Mouse (Mus musculus): Measurements from ENCODE around the gene Enox2. TPM values are rescaled to one million over a fixed set of nuclear protein-coding genes. Genes with fewer than 3 reads are reported as not detected.

Enox2 gene
- polyA plus RNA-seq, 1 experiment from 2014 or later: 9.9 TPM

GRCm38 (mm10) chrX:49075055-49075454 is 213.0 kb downstream of the Enox2 start:
- Histone ChIP-seq H3K36me3 (ENCODE audit: control insufficient read depth, insufficient read depth, low read length) (no peaks in the 10 kb centered on the region), H3K9me3 (replicated peaks; ENCODE audit: control insufficient read depth, low read length) (no peaks in the 10 kb centered on the region), H3K4me3 (ENCODE audit: low read depth, low read length) (no peak overlapping the region), H3K9ac (ENCODE audit: low read length) (no peak overlapping the region), H3K4me2 (ENCODE audit: low read length) (no peak overlapping the region), H3K27ac (ENCODE audit: low read depth, low read length) (no peak overlapping the region), H3K4me1 (ENCODE audit: control insufficient read depth, insufficient read depth, low read length) (no peaks in the 10 kb centered on the region), H3K27me3 (replicated peaks; ENCODE audit: control insufficient read depth, insufficient read depth, low read length) (no peaks in the 10 kb centered on the region)
- ATAC-seq (no peak), DNase-seq (ENCODE audit: low spot score) (no peak)
- 77% methylated on average over 6 of the region's 6 CpGs for WGBS

- DNase-seq (ENCODE audit: low spot score) (peak; percentile 24), ATAC-seq (no peak)
- Histone ChIP-seq H3K27ac (ENCODE audit: low read depth, low read length) (no peak overlapping the region), H3K4me3 (ENCODE audit: low read depth, low read length) (no peak overlapping the region), H3K4me2 (ENCODE audit: low read length) (no peak overlapping the region), H3K9ac (ENCODE audit: low read length) (no peak overlapping the region), H3K4me1 (ENCODE audit: control insufficient read depth, insufficient read depth, low read length) (no peaks in the 10 kb centered on the region), H3K36me3 (ENCODE audit: control insufficient read depth, insufficient read depth, low read length) (no peaks in the 10 kb centered on the region), H3K27me3 (replicated peaks; ENCODE audit: control insufficient read depth, insufficient read depth, low read length) (no peaks in the 10 kb centered on the region), H3K9me3 (replicated peaks; ENCODE audit: control insufficient read depth, low read length) (no peaks in the 10 kb centered on the region)
- 59% methylated on average over 3 of the region's 3 CpGs for WGBS
Observed at GRCm38 (mm10) chrX:49073563-49073962, 214.5 kb downstream of the Enox2 start.

- H3K4me1 ChIP-seq (ENCODE audit: control insufficient read depth, insufficient read depth, low read length): no peaks in the 10 kb centered on the region
- ATAC-seq (no peak), DNase-seq (ENCODE audit: low spot score) (no peak)
- no peak overlapping the region for H3K4me2 ChIP-seq (ENCODE audit: low read length)
- no peaks in the 10 kb centered on the region for H3K9me3 ChIP-seq (replicated peaks; ENCODE audit: control insufficient read depth, low read length)
- no peak overlapping the region for H3K9ac ChIP-seq (ENCODE audit: low read length)
- no peaks in the 10 kb centered on the region for H3K36me3 ChIP-seq (ENCODE audit: control insufficient read depth, insufficient read depth, low read length)
- no peak overlapping the region for H3K4me3 ChIP-seq (ENCODE audit: low read depth, low read length)
- no peaks in the 10 kb centered on the region for H3K27me3 ChIP-seq (replicated peaks; ENCODE audit: control insufficient read depth, insufficient read depth, low read length)
- H3K27ac ChIP-seq (ENCODE audit: low read depth, low read length): no peak overlapping the region
Observed at GRCm38 (mm10) chrX:49045118-49045517, 242.9 kb downstream of the Enox2 start.

GRCm38 (mm10) chrX:49009746-49010145 is 278.3 kb downstream of the Enox2 start:
- Histone ChIP-seq H3K27me3 (replicated peaks; ENCODE audit: control insufficient read depth, insufficient read depth, low read length) (no peaks in the 10 kb centered on the region), H3K4me1 (ENCODE audit: control insufficient read depth, insufficient read depth, low read length) (no peaks in the 10 kb centered on the region), H3K9me3 (replicated peaks; ENCODE audit: control insufficient read depth, low read length) (no peaks in the 10 kb centered on the region), H3K4me3 (ENCODE audit: low read depth, low read length) (no peak overlapping the region), H3K4me2 (ENCODE audit: low read length) (no peak overlapping the region), H3K27ac (ENCODE audit: low read depth, low read length) (no peak overlapping the region), H3K36me3 (ENCODE audit: control insufficient read depth, insufficient read depth, low read length) (no peaks in the 10 kb centered on the region), H3K9ac (ENCODE audit: low read length) (no peak overlapping the region)
- no peak for ATAC-seq
- no peak for DNase-seq (ENCODE audit: low spot score)
- 69% methylated on average over 5 of the region's 5 CpGs for WGBS

GRCm38 (mm10) chrX:49005655-49006054 is 282.4 kb downstream of the Enox2 start:
- no peak for ATAC-seq
- no peak for DNase-seq (ENCODE audit: low spot score)
- H3K27me3 ChIP-seq (replicated peaks; ENCODE audit: control insufficient read depth, insufficient read depth, low read length): no peaks in the 10 kb centered on the region
- H3K4me1 ChIP-seq (ENCODE audit: control insufficient read depth, insufficient read depth, low read length): no peaks in the 10 kb centered on the region
- H3K27ac ChIP-seq (ENCODE audit: low read depth, low read length): no peak overlapping the region
- 89% methylated on average over 1 of the region's 1 CpGs for WGBS
- no peaks in the 10 kb centered on the region for H3K36me3 ChIP-seq (ENCODE audit: control insufficient read depth, insufficient read depth, low read length)
- H3K4me3 ChIP-seq (ENCODE audit: low read depth, low read length): no peak overlapping the region
- no peaks in the 10 kb centered on the region for H3K9me3 ChIP-seq (replicated peaks; ENCODE audit: control insufficient read depth, low read length)
- no peak overlapping the region for H3K4me2 ChIP-seq (ENCODE audit: low read length)
- H3K9ac ChIP-seq (ENCODE audit: low read length): no peak overlapping the region

GRCm38 (mm10) chrX:49002892-49003291 is 285.2 kb downstream of the Enox2 start:
- Histone ChIP-seq H3K9me3 (replicated peaks; ENCODE audit: control insufficient read depth, low read length) (no peaks in the 10 kb centered on the region), H3K36me3 (ENCODE audit: control insufficient read depth, insufficient read depth, low read length) (no peaks in the 10 kb centered on the region), H3K4me3 (ENCODE audit: low read depth, low read length) (no peak overlapping the region), H3K4me2 (ENCODE audit: low read length) (no peak overlapping the region), H3K4me1 (ENCODE audit: control insufficient read depth, insufficient read depth, low read length) (no peaks in the 10 kb centered on the region), H3K27ac (ENCODE audit: low read depth, low read length) (no peak overlapping the region), H3K9ac (ENCODE audit: low read length) (no peak overlapping the region), H3K27me3 (replicated peaks; ENCODE audit: control insufficient read depth, insufficient read depth, low read length) (no peaks in the 10 kb centered on the region)
- WGBS: 86% methylated on average over 1 of the region's 1 CpGs
- no peak for DNase-seq (ENCODE audit: low spot score)
- no peak for ATAC-seq

- 84% methylated on average over 5 of the region's 5 CpGs for WGBS
Observed at GRCm38 (mm10) chrX:48985653-48986052, 302.4 kb downstream of the Enox2 start.

GRCm38 (mm10) chrX:48984451-48984850 is 303.6 kb downstream of the Enox2 start:
- H3K4me2 ChIP-seq (ENCODE audit: low read length): no peak overlapping the region
- no peaks in the 10 kb centered on the region for H3K9me3 ChIP-seq (replicated peaks; ENCODE audit: control insufficient read depth, low read length)
- H3K4me3 ChIP-seq (ENCODE audit: low read depth, low read length): no peak overlapping the region
- no peaks in the 10 kb centered on the region for H3K4me1 ChIP-seq (ENCODE audit: control insufficient read depth, insufficient read depth, low read length)
- H3K36me3 ChIP-seq (ENCODE audit: control insufficient read depth, insufficient read depth, low read length): no peaks in the 10 kb centered on the region
- H3K9ac ChIP-seq (ENCODE audit: low read length): no peak overlapping the region
- DNase-seq (ENCODE audit: low spot score) (no peak), ATAC-seq (no peak)
- WGBS: 75% methylated on average over 2 of the region's 2 CpGs
- H3K27me3 ChIP-seq (replicated peaks; ENCODE audit: control insufficient read depth, insufficient read depth, low read length): no peaks in the 10 kb centered on the region
- H3K27ac ChIP-seq (ENCODE audit: low read depth, low read length): no peak overlapping the region

More at GRCm38 (mm10) chrX:48985653-48986052, 302.4 kb downstream of the Enox2 start:
- H3K9ac ChIP-seq (ENCODE audit: low read length): no peak overlapping the region
- DNase-seq (ENCODE audit: low spot score) (no peak), ATAC-seq (no peak)
- no peaks in the 10 kb centered on the region for H3K27me3 ChIP-seq (replicated peaks; ENCODE audit: control insufficient read depth, insufficient read depth, low read length)
- H3K4me1 ChIP-seq (ENCODE audit: control insufficient read depth, insufficient read depth, low read length): no peaks in the 10 kb centered on the region
- no peak overlapping the region for H3K4me3 ChIP-seq (ENCODE audit: low read depth, low read length)
- H3K27ac ChIP-seq (ENCODE audit: low read depth, low read length): no peak overlapping the region
- no peaks in the 10 kb centered on the region for H3K36me3 ChIP-seq (ENCODE audit: control insufficient read depth, insufficient read depth, low read length)
- no peaks in the 10 kb centered on the region for H3K9me3 ChIP-seq (replicated peaks; ENCODE audit: control insufficient read depth, low read length)
- no peak overlapping the region for H3K4me2 ChIP-seq (ENCODE audit: low read length)
